Mouse (Mus musculus): ENCODE data around the gene Mmp10.

DNA sequence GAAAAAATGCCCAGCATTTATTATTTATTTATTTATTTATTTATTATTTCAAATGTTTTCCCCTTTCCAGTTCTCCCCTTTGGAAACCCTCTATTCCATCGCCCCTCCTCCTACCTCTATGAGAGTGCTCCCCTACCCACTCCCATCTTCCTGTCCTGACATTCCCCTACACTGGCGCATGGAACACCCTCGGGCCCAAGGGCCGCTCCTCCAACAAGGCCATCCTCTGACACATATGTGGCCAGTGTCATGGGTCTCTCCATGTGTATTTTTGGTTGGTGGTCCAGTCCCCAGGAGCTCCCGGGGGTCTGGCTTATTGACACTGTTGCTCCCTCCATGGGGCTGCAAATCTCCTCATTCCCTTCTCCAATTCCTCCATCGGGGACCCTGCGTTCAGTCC lies 43.8 kb downstream of the Mmp10 start:
- TF ChIP-seq POLR2A (IDR thresholded peaks at IDR 0.05; ENCODE audit: borderline replicate concordance, control insufficient read depth, low read depth, low read length) (no peak), CTCF (IDR thresholded peaks at IDR 0.05; ENCODE audit: control insufficient read depth, insufficient read depth, low read length) (no peak)
